Mouse (Mus musculus): ENCODE measurements at regions not wholly inside any gene's neighbourhood (a gene's known extent, or its start where the extent isn't known, plus 50 kb on each side); places are given as distances from the start of the nearest gene placed in this dataset.

- Histone ChIP-seq H3K4me1 (ENCODE audit: control insufficient read depth in 1 of 2, insufficient read depth in 2 of 2, low read length in 2 of 2) (no peaks in the 10 kb centered on the region), H3K27ac (ENCODE audit: control insufficient read depth, low read depth, low read length) (no peak overlapping the region), H3K79me2 (ENCODE audit: control insufficient read depth, insufficient read depth, low read length, poor library complexity) (no peaks in the 10 kb centered on the region), H3K4me3 (ENCODE audit: control insufficient read depth in 1 of 2, insufficient read depth in 1 of 2, low read depth in 2 of 2, low read length in 2 of 2) (no peak overlapping the region), H3K36me3 (ENCODE audit: control insufficient read depth in 1 of 2, insufficient read depth in 2 of 2, low read length in 2 of 2) (no peaks in the 10 kb centered on the region), H3K27me3 (ENCODE audit: control insufficient read depth in 1 of 2, insufficient read depth in 2 of 2, low read length in 2 of 2) (no peaks in the 10 kb centered on the region), H3K9ac (ENCODE audit: control insufficient read depth, low read depth, low read length, poor library complexity, severe bottlenecking) (no peak overlapping the region), H3K9me3 (replicated peaks; ENCODE audit: insufficient read depth, low read length) (no peaks in the 10 kb centered on the region)
- no peak for DNase-seq (ENCODE audit: low read depth, low spot score)
- TF ChIP-seq UBTF (IDR thresholded peaks at IDR 0.05; ENCODE audit: borderline replicate concordance, insufficient read depth, low read depth, low read length) (no peak), RCOR1 (IDR thresholded peaks at IDR 0.05; ENCODE audit: low read depth, low read length) (no peak), MAZ (IDR thresholded peaks at IDR 0.05; ENCODE audit: low read depth, low read length) (no peak), MAX (IDR thresholded peaks at IDR 0.05; ENCODE audit: low read length) (no peak), RAD21 (IDR thresholded peaks at IDR 0.05; ENCODE audit: low read depth, low read length) (no peak), USF2 (IDR thresholded peaks at IDR 0.05; ENCODE audit: borderline replicate concordance in 1 of 2, insufficient read depth in 1 of 2, low read depth in 1 of 2, low read length in 2 of 2) (no peak), ZNF384 (IDR thresholded peaks at IDR 0.05; ENCODE audit: low read depth, low read length) (no peak), ZC3H11A (IDR thresholded peaks at IDR 0.05; ENCODE audit: low read depth, low read length) (no peak), JUND (IDR thresholded peaks at IDR 0.05; ENCODE audit: low read depth, low read length) (no peak), MEF2A (IDR thresholded peaks at IDR 0.05; ENCODE audit: extremely low read depth, insufficient replicate concordance, low read depth, low read length, poor library complexity, severe bottlenecking) (no peak), GATA1 (IDR thresholded peaks at IDR 0.05; ENCODE audit: low read depth, low read length) (no peak)
Observed at GRCm38 (mm10) chr13:53911261-53911660, 144.2 kb downstream of the Drd1 start.

GRCm38 (mm10) chr13:53910251-53910650, 145.3 kb downstream of the Drd1 start:
- Histone ChIP-seq H3K27me3 (ENCODE audit: control insufficient read depth in 1 of 2, insufficient read depth in 2 of 2, low read length in 2 of 2) (no peaks in the 10 kb centered on the region), H3K4me3 (ENCODE audit: control insufficient read depth in 1 of 2, insufficient read depth in 1 of 2, low read depth in 2 of 2, low read length in 2 of 2) (no peak overlapping the region), H3K9ac (ENCODE audit: control insufficient read depth, low read depth, low read length, poor library complexity, severe bottlenecking) (no peak overlapping the region), H3K4me1 (ENCODE audit: control insufficient read depth in 1 of 2, insufficient read depth in 2 of 2, low read length in 2 of 2) (no peaks in the 10 kb centered on the region), H3K79me2 (ENCODE audit: control insufficient read depth, insufficient read depth, low read length, poor library complexity) (no peaks in the 10 kb centered on the region), H3K9me3 (replicated peaks; ENCODE audit: insufficient read depth, low read length) (no peaks in the 10 kb centered on the region), H3K27ac (ENCODE audit: control insufficient read depth, low read depth, low read length) (no peak overlapping the region), H3K36me3 (ENCODE audit: control insufficient read depth in 1 of 2, insufficient read depth in 2 of 2, low read length in 2 of 2) (no peaks in the 10 kb centered on the region)
- no peak for TF ChIP-seq RCOR1 (IDR thresholded peaks at IDR 0.05; ENCODE audit: low read depth, low read length)
- no peak for TF ChIP-seq HCFC1 (IDR thresholded peaks at IDR 0.05; ENCODE audit: low read depth, low read length)
- no peak for TF ChIP-seq KAT2A (conservative IDR thresholded peaks at IDR 0.05; ENCODE audit: low read depth, low read length)
- TF ChIP-seq POLR2A (IDR thresholded peaks at IDR 0.05; ENCODE audit: control insufficient read depth in 1 of 2, insufficient read depth in 1 of 2, low read depth in 1 of 2, low read length in 2 of 2, poor library complexity in 1 of 2): no peak
- TF ChIP-seq ZC3H11A (IDR thresholded peaks at IDR 0.05; ENCODE audit: low read depth, low read length): no peak
- TF ChIP-seq TCF12 (IDR thresholded peaks at IDR 0.05; ENCODE audit: low read depth, low read length): no peak
- TF ChIP-seq GABPA (IDR thresholded peaks at IDR 0.05; ENCODE audit: low read depth, low read length): no peak
- TF ChIP-seq EP300 (IDR thresholded peaks at IDR 0.05; ENCODE audit: low read depth in 1 of 2, low read length in 2 of 2): no peak
- no peak for TF ChIP-seq TBP (IDR thresholded peaks at IDR 0.05; ENCODE audit: low read depth, low read length)
- TF ChIP-seq UBTF (IDR thresholded peaks at IDR 0.05; ENCODE audit: borderline replicate concordance, insufficient read depth, low read depth, low read length): no peak
- no peak for TF ChIP-seq TAL1 (IDR thresholded peaks at IDR 0.05; ENCODE audit: low read length)
- no peak for TF ChIP-seq MAFK (IDR thresholded peaks at IDR 0.05; ENCODE audit: borderline replicate concordance, low read depth, low read length)
- TF ChIP-seq SMC3 (IDR thresholded peaks at IDR 0.05; ENCODE audit: low read depth, low read length): no peak
- no peak for TF ChIP-seq MAZ (IDR thresholded peaks at IDR 0.05; ENCODE audit: low read depth, low read length)
- DNase-seq (ENCODE audit: low read depth, low spot score): no peak
